Mouse (Mus musculus) C2C12 (cell line): ENCODE results near the gene Kcnip3. TPM values are rescaled to one million over a fixed set of nuclear protein-coding genes. Genes with fewer than 3 reads are reported as not detected.
A peak's percentile ranks its signal among the peaks of the same experiment; 100 is the strongest.

Source experiments
- H3K27me3 ChIP-seq: one replicate; pipeline ENCODE4 v1.6.1; 2011; ENCODE audit not compliant: control insufficient read depth, insufficient read depth, insufficient read length
- H3K36me3 ChIP-seq: one replicate; pipeline ENCODE4 v1.6.1; 2011; ENCODE audit not compliant: control insufficient read depth, insufficient read depth
- H3K4me3 ChIP-seq: one replicate; pipeline ENCODE4 v1.5.1; 2011; ENCODE audit warnings: mild to moderate bottlenecking, control low read depth; ENCODE audit not compliant: poor library complexity, insufficient read depth, severe bottlenecking
- H3K79me2 ChIP-seq: one replicate; pipeline ENCODE4 v1.6.1; 2011; ENCODE audit not compliant: control insufficient read depth, insufficient read depth
- H3K79me3 ChIP-seq: one replicate; pipeline ENCODE4 v1.6.1; 2011; ENCODE audit warnings: low read depth, control low read depth
- H3ac ChIP-seq: one replicate; pipeline ENCODE3; 2011; ENCODE audit warnings: low read depth; ENCODE audit not compliant: control insufficient read depth, insufficient read length
- CEBPB ChIP-seq: IDR thresholded peaks from one replicate; pipeline ENCODE4 v1.6.1; 2011; ENCODE audit warnings: low read depth, mild to moderate bottlenecking, control low read depth, moderate library complexity
- CTCF ChIP-seq: IDR thresholded peaks from one replicate; pipeline ENCODE4 v1.5.1; 2011; ENCODE audit not compliant: control insufficient read depth, insufficient read depth, insufficient read length
- FOSL1 ChIP-seq: IDR thresholded peaks from one replicate; pipeline ENCODE4 v1.8.0; 2011; ENCODE audit warnings: mild to moderate bottlenecking, low read length; ENCODE audit not compliant: poor library complexity, insufficient read depth, severe bottlenecking
- MAX ChIP-seq: IDR thresholded peaks from one replicate; pipeline ENCODE4 v1.6.1; 2011; ENCODE audit warnings: mild to moderate bottlenecking, control low read depth
- MYOD1 ChIP-seq: IDR thresholded peaks from one replicate; pipeline ENCODE4 v1.6.1; 2011; ENCODE audit warnings: low read depth; ENCODE audit not compliant: control insufficient read depth, insufficient read length
- MYOG ChIP-seq: IDR thresholded peaks from one replicate; pipeline ENCODE4 v1.6.1; 2011; ENCODE audit not compliant: control insufficient read depth, insufficient read length; ENCODE audit errors: extremely low read depth
- USF1 ChIP-seq: IDR thresholded peaks from one replicate; pipeline ENCODE4 v1.6.1; 2011; ENCODE audit warnings: low read depth, mild to moderate bottlenecking, control low read depth, moderate library complexity
- long read RNA-seq, 2 experiments: library from polyadenylated mRNA; unstranded; transcript quantifications; one replicate each; pipeline ENCODE4 v2.0.0; 2019 to 2020
- polyA plus RNA-seq: library from polyadenylated mRNA; unstranded; fragments of >200 nt; fragmentation: generic; extraction: Trizol; gene quantifications from one replicate; pipeline ENCODE4 v1.2.1, GENCODE M21; 2012; ENCODE audit warnings: missing spikeins

Kcnip3 gene
- polyA plus RNA-seq = 0.33 TPM
- long read RNA-seq, experiment 1 = 0 reads
- long read RNA-seq, experiment 2, partial matches to known transcripts = 0 of 1 reads
- long read RNA-seq, experiment 2, other reads (novel, unspliced or antisense) = 0 of 1 reads

DNA sequence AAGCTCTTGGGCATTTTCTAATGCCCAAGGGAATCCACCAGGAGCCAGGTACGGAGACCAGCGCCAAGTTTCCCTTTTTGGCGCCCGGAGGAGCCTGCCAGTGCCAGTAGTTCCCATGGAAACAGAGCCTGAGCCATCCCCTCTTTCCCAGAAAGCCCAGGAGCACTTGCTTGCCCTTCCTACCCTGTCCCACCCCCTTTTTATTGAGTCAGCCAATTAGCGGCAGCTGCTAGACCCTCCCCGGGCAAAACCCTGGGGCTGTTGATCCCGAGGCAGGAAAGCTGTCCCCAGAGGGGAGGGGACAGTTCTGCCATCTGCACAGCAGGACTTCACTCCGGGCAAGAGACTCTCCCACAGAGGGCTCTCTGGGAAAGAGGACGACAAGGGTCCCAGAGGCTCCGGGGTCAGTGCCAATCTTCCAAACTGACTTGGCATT is at the start of gene Kcnip3:
TSS of gene Kcnip3 (minus strand) at position 89 of the 436 bp plus-strand sequence.
- H3K79me2 ChIP-seq = no peaks in the 10 kb centered on the region

DNA sequence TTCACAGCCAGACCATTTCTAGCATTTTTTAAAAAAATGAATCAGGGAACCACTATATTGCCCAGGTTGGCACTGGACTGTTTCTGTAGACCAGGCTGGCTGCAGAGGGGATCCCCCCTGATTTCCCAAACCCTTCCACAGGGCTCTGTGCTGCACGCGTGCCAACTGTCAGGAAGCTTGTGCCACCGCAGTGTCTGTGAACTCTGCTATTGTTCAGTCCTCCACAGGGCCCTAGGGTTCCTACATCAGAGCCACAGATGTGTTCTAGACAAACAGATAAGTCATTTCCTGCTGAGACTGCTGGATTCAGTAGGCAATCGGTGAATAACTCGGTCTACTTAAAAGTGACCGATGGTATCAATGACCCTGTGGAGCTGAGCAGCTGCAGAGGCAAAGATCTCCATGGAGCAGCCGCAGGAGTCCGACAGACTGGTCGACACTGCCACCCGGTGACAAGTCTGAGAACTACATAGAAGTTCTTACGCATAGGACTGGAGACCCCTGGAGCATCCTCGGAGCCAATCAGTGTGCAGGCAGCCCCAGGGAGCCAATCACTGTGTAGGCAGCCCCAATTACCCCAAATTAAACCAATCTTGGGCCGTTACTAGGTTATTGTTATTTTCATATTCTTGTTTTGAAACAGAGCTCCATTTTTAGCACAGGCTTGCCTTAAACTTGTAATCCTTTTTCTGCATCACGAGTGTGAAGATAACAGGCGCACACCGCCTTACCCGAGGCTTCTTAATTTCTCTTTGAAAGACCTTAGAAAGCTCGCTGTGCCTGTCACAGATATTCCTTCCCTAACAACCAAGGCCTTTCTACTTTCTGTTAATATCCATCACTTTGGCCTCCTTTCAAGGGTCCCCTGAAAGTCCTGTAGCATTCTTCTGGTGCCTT is 37.4 kb upstream of the Kcnip3 start:
- Histone ChIP-seq H3K36me3 (no peaks in the 10 kb centered on the region), H3ac (no peak overlapping the region), H3K79me3 (no peaks in the 10 kb centered on the region), H3K4me3 (no peak overlapping the region), H3K79me2 (no peaks in the 10 kb centered on the region), H3K27me3 (peaks cover 13% of the 10 kb centered on the region)
- TF ChIP-seq CTCF = peak; percentile 75
- no peak for TF ChIP-seq USF1

More for the DNA sequence above, at the start of gene Kcnip3:
- TF ChIP-seq USF1 (no peak), MYOD1 (no peak), MAX (no peak), MYOG (no peak), CEBPB (no peak), CTCF (no peak), FOSL1 (no peak)
- H3K36me3 ChIP-seq = no peaks in the 10 kb centered on the region
- no peaks in the 10 kb centered on the region for H3K79me3 ChIP-seq
- H3ac ChIP-seq = no peak within 1 kb of the TSS
- H3K27me3 ChIP-seq = peaks cover 60% of the 10 kb centered on the region
- H3K4me3 ChIP-seq = no peak within 1 kb of the TSS

DNA sequence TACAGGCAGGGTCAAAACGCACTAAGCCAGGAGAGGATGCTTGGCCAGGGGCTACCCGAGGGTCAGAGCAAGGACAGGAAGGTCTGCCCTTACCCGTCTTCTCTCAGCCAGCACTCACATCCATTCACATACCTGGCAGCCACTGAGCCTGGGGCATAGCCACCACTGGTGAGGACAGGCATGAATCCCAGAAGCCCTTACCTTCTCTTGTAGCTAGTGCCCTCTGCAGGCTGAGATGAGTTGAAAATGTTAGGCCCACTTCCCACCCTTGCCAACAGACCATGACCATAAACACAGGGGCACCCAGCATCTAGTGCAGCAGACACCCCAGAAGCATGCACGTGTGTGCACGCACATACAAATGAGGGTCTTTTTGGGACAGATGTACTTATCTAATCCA is 29.2 kb upstream of the Kcnip3 start:
- no peak overlapping the region for H3ac ChIP-seq
- peaks cover 17% of the 10 kb centered on the region for H3K27me3 ChIP-seq
- no peaks in the 10 kb centered on the region for H3K79me3 ChIP-seq
- H3K79me2 ChIP-seq = no peaks in the 10 kb centered on the region
- H3K4me3 ChIP-seq = no peak overlapping the region
- no peaks in the 10 kb centered on the region for H3K36me3 ChIP-seq
- TF ChIP-seq FOSL1 = no peak
- TF ChIP-seq CTCF = no peak
- TF ChIP-seq MAX = no peak
- no peak for TF ChIP-seq MYOG

- TF ChIP-seq MAX (no peak), CTCF (no peak), MYOG (no peak), FOSL1 (no peak), MYOD1 (no peak), CEBPB (no peak), USF1 (no peak)
- H3K4me3 ChIP-seq = no peak overlapping the region
- H3K79me3 ChIP-seq = no peaks in the 10 kb centered on the region
- no peaks in the 10 kb centered on the region for H3K36me3 ChIP-seq
- H3K79me2 ChIP-seq = no peaks in the 10 kb centered on the region
- H3ac ChIP-seq = no peak overlapping the region
- peaks cover 19% of the 10 kb centered on the region for H3K27me3 ChIP-seq
These were observed 28.6 kb upstream of the Kcnip3 start for GRCm38 (mm10) chr2:127550446-127550845.

DNA sequence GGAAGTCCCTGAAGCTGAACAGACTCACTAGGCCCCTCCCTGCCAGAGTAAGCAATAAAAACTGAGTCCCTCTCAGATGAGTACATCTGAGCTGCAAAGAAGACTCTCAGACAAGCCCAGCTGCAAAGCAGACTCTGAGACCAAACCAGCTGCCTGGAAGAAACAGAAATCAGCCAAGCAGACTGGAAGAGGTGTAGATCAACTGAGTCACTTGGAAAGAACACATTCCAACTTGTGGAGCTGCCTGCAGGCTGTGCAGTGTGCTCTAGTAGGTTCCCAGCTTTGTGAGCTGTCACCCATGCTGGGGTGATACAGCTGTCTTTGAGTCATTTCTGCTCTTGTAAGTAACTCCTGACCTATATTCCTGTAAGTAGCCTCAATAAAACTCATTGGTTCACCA is 27.8 kb upstream of the Kcnip3 start:
- H3K27me3 ChIP-seq = peaks cover 24% of the 10 kb centered on the region
- no peak overlapping the region for H3ac ChIP-seq
- TF ChIP-seq CTCF (no peak), USF1 (no peak), CEBPB (no peak), FOSL1 (no peak), MYOD1 (no peak), MAX (no peak), MYOG (no peak)
- H3K79me2 ChIP-seq = no peaks in the 10 kb centered on the region
- no peak overlapping the region for H3K4me3 ChIP-seq
- H3K79me3 ChIP-seq = no peaks in the 10 kb centered on the region
- H3K36me3 ChIP-seq = no peaks in the 10 kb centered on the region
